Mouse (Mus musculus) urinary bladder, postnatal 14 days (tissue): ENCODE measurements around the gene Cdkl3.

Experiments used
- DNase-seq: peaks from one replicate; pipeline ENCODE4 v3.0.0; 2021; ENCODE audit warnings: low spot score

The Cdkl3 gene

DNA sequence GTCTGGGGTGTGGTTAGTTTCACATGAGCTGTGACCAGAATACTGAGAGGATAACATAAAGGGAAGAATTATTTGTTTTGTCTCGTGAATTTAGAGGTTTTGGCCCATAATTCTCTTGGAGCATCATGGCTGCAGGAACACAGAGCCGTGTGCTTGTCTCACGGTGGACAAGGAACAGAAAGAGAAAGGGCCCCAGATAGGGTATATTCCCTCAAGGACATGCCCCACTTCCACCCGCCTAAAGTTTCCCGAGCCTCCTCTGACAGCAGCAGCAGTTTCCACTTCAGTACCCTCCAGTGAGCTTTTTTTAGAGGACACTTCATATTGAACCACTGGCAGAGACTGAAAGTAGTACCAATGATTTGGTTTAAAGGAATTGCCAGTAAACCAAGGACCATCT, 7.5 kb downstream of the Cdkl3 start:
- DNase-seq: no peak

DNA sequence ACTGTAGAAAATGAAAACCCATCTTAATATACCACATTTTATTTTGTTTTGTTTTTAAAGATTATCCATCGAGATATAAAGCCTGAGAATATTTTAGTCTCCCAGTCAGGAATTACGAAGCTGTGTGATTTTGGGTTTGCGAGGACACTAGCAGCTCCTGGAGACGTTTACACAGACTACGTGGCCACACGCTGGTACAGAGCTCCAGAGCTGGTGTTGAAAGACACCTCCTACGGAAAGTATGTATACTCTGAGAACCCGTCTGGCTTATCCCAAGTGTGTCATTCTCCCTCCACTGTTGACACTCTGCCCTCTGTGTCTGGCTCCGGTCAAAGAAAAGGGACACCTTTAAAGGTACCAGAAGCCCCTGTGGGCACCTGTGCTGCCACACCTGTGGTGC, 14.2 kb downstream of the Cdkl3 start:
- no peak for DNase-seq

DNA sequence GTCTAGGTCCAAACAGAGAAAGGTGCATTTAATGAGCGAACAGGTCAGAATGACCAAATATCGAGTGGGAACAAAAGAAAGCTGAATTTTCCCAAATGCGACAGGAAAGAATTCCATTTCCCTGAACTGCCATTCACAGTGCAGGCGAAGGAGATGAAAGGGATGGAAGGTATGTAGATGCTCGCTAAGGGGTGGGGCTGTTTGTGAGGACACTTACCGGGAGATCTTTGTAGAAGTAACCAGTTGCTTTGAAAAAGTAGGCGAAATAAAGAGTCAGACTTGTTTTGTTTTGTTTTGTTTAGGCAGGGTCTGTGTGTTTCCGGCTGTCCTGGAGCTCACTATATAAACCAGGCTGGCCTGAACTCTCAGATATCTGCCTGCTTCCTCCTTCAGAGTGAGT, 28.3 kb downstream of the Cdkl3 start:
- no peak for DNase-seq

DNA sequence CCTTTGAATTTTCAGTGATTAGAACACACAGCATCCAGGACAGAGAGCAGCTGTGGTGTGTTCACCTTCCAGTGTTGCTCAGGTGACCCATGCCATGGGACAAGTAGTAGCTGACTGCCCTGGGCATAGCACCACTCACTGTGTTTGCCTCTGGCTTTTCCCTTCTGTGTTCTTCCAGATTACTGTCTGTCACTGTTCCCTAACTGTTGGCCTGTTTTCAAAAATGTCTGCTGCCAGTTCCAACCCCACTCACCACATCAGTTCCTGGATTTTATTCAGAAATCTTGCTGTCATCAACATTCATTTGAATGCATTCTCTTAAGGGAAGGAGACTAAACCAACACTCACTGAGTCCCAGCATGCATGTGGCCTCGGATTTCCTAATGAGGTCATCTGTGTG, 29.9 kb downstream of the Cdkl3 start:
- DNase-seq: no peak

DNA sequence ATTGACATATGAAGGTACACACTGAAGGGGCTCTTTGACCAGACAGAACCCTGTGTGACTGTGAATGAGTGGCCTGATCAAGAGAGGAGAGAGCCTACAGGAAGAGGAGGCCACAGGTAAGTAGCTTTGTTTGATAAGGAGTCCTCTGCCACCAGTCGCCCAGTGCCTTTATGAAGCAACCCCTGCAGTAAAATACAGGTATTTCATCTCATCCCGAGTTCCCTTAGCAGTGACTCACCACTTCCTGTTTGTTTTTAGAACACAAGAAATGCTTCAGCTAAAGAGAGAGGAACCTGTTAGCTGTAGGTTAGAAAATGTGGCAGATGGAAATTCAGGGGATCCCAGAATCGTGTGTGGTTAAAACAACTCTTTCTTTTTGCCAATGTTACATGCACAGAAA, 31.9 kb downstream of the Cdkl3 start:
- peak; percentile 12 for DNase-seq

DNA sequence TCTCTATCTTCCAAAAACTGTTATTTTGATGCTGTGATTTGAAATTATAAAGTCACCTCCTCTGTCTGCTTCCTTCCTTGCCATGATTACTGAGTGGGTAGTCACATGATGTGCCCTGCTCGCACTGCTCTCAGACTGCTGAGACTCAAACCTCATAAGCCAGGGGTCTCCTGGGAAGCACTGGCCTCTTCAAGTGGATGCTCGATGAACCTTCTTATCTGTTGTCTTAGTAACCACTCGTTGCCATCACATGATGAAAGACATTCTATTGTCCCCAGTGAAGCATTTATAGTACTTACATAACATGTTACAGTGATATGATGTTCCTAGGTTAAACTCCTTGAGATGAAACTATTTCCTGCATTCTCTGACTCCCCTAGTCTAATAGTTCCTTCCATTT, 33.6 kb downstream of the Cdkl3 start:
- no peak for DNase-seq

DNA sequence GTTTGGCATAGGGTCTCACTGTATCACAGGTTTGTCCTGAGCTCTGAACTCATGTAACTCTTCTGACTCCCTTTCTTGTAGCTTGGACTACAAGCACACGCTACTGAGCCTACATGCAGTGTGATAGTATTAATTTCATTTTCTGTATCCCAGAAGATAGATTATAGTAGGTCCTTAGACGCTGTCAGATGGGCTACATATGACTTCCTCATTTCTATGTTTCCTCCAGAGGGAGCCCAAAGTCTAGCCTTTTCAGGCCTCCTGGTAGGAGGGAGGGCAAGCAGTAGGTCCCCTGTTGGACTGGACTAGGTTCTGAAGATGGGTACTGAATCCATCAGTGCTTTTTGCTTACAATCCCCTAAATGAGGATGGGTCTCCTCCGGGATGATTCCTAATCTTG, 39.2 kb downstream of the Cdkl3 start:
- DNase-seq: no peak

DNA sequence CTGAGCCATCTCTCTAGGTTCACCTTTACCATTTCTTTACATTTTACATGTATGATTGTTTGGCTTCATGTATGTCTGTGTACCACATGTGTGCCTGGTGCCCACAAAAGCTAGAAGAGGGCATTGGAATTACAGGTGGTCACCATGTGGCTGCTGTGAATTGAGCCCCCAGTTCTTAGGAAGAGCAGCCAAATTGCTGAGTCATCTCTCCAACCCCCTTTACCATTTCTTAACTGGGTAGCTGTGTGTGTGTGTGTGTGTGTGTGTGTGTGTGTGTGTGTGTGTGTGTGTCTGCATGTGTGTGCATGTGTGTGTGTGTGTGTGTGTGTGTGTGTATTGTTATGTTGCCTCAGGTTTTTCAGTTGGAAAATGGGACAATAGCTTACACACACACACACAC, 40.1 kb downstream of the Cdkl3 start:
- DNase-seq: no peak

DNA sequence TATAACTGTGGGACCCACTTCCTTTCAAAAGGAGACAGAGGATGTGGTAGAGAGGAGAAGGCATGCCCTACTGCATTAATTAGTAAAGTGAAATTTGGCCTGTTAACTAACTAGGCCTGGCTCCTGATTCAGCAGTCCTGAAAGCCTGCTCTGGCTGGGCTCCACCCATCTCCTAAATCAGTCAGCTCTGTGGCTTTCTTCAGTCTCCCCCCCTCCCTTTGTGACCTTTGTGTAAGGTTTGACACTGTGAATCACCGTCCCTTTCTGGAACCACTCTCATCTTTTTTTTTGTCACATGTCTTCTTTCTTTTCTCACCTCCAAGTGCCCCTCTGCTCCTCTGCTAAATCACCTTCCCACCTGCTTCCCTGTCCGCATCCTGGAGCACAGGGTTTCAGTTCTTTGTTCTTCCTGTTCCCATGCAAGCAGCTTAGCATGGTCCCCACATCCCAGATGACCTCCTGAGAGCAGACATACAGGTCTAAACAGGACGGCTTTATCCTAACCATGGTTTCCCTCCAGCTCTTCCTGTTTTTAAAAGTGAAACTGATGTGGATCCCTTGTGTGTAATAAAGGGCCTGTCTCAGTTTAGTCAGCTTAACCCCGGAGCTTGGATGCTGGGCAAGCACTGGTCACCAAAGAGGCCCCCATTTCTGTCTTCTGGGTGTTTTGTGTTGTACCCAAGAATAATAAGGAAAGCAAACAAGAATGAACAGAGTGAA, 42.6 kb downstream of the Cdkl3 start:
- DNase-seq: no peak

DNA sequence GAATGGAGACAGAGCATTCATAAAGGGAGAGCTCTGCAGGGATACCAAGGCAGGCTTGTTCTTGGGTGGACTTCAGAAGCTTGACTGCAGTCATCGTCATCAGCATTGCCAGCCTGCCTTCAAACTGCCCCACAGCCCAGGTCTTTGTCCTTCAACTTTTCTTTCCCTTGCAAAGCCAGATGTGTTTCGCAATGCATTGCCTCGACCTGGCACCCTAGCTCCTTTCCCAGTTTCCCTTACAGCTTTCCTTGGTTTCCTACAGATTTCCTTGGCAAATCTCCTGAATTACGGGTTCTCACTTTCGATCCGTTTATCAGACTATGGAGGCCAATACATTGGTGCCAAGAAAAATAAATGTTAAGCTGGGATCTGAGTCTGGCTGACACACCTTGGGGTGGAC, 49.4 kb downstream of the Cdkl3 start:
- DNase-seq: no peak

DNA sequence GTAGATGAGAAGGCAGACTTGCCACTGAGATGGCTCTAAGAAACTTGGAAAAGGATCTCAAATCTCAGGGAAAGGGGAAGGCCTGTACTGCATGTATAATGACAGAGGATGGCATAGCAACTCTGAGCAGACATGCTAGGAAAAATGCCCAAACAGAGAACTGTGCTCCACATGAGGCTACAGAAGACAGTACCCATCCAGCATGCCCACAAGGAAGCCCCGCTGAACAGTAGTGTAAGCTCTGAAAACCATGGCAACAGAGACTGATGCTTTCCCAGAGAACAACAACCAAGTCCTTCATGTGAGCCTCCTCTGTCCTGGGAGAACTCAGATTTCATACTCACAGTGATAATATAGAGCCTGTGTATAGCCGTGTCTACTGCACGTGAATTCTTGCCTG, 50.7 kb downstream of the Cdkl3 start:
- no peak for DNase-seq

DNA sequence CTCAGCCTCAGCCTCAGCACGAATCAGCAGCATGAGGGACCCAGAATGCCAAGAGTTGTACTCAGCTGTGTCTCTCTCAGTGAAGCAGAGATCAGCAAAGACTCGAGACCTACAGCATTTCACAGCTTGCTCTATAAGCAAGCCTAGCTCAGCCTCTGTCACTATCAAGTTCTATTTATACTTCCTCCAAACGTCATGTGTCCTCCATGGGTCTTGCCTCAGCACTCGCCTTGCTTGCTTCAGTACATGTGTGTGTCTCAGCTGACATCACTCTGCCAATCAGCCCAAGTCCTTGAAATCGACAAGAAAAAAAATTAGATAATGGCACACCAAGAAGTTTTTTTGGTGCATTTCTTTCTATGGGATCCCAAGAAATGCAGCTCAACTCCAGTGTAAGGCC, 52.2 kb downstream of the Cdkl3 start:
- no peak for DNase-seq

DNA sequence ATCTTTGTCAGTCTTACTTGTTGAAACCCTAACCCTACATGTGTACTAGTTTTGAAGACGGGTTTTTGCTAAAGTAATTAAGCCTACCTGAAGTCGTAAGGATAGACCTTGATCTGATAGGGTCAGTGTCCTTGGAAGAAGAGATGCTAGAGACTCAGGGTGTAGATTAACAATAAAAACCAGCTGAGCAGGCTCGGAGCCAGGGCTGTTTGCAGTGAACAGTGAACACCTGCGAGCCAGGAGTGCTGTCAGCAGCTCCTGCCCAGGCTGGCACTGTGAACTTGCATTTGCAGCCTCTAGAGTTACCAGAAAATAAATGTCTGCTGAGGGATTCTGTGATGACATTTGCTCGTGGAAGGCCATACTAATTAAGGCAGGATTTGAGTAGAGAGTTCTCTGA, 55.0 kb downstream of the Cdkl3 start:
- no peak for DNase-seq

DNA sequence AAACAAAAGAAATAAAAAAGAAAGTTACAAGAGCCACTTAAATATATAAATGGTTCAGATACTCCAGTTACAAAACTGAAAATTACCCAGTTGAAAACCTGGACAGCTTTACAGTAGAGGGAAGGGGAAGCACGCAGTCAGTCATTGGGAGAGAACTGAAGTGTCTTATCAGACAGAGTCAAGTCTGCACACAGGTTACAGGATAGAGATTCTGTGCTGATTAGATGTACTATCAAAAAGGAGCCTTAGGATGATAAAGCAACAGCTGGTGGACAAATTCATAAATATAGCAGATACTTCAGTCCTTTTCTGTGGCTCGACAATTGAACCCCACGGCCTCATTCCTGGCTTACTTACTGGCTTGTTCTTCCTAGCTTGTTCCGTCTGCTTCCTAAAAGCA, 56.3 kb downstream of the Cdkl3 start:
- DNase-seq: no peak

DNA sequence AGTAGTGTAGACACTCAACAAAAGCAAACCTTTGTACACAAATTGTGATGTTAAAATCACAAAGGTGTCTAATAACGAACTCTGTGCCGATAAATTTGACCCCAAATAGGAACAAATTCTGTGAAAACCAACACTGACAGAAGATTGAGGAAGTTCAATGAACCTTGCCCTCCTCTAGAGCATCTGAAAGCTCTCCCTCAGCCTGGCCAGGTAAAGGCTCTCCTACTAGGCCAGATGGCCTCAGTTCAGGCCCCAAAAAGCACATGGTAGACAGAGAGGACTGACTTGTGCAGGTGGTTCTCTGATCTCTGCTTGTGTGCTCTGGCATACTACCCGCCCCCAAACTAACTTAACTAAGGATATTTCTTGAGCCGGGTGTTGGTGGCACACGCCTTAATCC, 58.4 kb downstream of the Cdkl3 start:
- no peak for DNase-seq

DNA sequence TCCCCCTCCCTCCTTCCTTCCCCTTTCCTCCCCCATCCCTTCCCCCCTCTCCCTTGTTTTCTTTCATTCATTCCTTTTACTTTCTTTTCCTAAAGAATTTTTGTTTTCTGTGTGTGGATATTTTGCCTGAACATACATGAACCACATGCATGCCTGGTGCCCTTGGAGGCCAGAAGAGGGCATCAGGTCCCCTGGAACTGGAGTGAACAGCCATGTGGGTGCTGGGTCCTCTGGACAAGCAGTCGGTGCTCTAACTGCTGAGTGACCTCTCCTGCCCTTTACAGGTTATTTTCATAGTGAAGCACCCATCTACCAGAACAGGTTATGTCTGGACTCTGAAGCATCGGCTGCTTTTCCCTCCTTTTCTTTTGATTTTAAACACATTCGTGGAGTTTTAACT, 60.4 kb downstream of the Cdkl3 start:
- DNase-seq: no peak

DNA sequence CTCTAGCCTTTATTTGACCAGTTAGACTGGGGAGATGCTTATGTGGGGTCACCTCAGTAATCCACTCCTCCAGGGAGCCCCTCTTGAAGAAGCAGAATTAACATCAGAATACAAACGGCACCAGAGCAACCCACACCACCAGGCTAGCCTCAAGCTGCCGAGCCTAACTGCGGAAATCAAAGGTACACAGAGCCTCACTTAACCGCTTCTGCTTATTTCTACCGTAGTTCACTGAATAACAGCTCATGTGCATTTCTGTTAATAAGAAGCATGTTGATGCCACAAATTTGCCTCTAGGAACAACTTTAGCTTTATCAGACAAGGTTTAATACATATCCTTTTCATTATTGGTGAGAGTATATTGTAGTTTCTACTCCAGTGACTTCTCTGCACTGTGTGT, 61.8 kb downstream of the Cdkl3 start:
- no peak for DNase-seq

DNA sequence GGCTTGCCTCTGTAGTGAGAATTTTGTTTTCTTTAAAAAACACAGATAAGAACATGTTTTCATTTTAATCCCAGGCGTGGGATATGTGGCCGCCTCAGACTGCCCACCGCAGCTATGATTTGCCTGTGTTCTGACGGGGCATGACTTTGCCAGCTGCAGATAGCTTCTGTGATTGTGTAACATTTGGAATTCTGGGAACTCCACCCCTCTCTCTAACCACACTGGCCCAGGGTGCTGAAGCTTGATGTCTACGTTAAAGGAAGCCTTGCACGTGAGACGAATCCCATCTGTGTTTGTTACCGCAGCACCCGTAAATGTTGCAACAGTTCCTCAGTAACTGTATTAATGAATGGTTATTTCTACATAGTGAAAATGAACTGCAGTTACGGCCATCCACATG, 67.7 kb downstream of the Cdkl3 start:
- DNase-seq: no peak

DNA sequence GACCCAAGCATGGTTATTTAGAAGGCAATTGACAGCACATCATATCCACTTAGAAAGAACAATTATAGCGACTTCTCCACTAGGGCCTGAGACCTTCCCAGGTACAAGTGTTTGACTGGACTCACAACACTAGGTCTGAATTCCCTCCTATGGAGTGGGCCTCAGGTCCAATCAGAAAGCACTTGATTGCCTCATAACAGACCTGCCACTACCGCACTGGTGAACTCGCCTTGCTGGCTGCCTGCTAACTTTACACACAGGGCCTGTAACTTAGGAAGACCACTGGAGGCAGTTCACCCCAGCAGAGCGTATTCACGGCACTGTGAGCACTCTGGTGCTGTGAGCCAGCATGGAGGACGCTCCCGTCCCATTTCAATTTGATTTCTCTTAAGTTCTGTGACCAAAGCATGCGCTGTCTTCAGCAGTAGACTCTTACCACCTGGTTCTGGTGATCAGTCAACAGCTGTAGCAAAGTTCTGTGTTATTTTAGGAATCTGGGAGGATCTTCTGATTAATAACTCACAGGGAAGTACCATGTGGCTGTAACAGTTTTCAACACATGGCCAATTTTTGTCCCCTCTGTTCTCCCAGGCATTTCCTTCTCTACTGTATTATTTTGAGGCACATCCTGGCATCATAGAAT, 69.6 kb downstream of the Cdkl3 start:
- DNase-seq: no peak

DNA sequence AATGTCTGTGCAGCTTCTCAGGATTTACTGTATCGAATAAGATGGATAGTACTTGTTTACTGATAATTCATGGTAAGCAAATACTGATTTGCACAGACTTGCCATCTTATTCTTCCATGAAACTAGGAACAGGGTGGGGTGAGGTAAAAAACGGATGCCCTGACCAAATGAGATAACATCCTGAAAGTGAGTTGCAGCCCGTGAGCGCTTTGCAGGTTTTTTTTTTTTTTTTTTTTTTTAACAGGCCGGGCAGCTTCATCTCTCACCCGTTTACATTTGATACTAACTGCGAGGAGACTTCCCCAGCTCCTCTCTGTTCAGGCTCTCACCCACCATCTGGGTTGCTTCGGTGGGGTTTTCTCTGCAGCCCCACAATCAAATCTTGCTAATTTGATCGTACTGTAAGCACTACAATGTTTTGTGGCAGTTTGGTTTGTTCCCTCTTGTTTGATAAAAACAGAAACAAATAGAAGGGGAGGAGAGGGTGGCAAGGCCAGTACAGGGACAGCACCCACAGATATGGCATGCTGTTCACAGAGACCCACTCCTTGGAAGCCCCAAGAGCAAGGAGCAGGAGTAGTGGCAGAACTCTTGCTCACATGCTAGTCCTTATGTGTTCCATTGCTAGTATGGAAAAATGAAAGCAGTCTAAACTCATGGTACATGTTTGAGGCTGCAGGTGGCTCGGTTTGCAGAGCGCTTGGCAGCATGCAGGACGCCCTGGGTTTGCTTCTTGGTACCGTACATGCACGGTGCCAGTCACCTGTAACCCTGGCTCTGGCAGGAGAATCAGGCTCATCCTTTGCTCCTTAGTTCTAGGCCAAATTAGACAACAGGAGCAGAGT, 70.8 kb downstream of the Cdkl3 start:
- no peak for DNase-seq

DNA sequence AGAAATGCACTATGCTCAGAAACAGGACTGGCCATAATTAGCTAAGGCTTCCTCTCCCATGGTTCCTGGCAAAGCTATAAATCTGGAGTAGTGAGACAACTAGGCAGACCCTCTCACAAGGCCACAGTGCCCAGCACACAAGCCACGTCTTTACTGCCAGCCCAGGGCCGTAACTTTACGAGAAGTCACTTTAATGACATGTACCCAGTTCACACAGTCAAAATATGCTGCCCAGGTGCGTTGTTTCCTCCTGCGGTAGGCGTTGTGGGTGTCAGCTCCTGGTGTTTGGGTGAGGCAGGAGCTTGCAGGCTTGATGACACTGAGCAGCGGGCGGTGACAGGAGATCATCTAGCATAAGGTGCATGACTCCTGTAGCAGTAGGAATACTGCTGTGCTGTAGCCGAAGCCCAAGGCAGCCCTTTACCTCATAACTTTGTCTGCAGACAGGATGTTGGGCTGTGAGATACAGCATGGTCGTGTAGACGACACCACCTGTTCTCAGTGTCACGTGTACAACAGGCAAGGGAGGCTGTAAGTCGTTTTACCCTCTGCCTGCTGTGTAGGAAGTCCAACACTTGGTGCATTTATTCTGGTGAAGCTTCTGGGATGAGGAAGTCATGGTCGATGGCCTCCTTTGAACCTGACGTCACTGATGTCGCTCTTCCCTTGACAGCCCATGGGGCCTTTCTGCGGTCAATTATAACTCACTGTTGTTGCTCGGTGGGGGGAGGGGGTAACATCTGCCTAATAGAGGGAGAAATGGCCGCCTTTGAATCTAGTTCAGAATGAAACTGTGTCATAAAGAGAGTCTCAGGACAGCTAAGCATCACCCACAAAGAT, 72.0 kb downstream of the Cdkl3 start:
- no peak for DNase-seq

DNA sequence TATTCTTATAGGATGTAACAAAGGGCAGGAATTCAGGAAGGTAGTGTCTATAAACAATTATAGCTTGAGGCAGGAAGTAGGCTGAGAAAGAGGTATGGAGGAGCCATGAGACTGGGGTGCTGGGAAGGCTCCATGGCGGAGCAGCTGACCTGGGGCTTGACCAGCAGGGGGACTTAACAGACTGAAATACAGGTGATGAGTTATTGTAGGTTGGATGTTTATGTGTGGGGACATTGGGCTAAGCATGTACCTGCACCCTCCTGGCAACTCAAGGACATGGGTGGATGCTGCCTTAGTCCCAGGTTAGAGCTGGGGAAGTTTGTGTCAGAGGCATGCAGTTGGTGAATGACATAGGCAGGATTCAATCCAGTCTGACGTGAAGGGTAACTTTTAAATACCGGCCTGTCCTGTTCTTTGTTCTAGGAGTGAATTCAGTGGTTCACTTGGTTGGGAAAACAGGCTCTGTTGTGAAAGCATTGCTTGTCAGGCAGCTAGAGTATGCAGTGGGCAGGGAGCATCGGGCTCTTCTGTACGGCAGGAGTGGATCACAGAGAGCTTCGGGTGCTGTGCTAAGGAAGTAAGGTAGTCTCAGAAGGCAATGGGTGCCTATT, 72.8 kb downstream of the Cdkl3 start:
- DNase-seq: peak; percentile 47
